Mouse (Mus musculus) liver, embryonic 13.5 days (tissue): Measurements from ENCODE around the gene Cass4. TPM values are rescaled to one million over a fixed set of nuclear protein-coding genes. Genes with fewer than 3 reads are reported as not detected.

Source experiments
- ATAC-seq: fragments of 200-750 bp; cut with Nextera tagmentation; 2 replicates; pipeline ENCODE4 v1.8.0; 2017; ENCODE audit warnings: low read depth, mild to moderate bottlenecking, moderate number of reproducible peaks, moderate library complexity
- DNase-seq: peaks from one replicate; pipeline ENCODE4 v3.0.0; 2022
- H3K27ac ChIP-seq: fragments of 300-500 bp; sonication (generic); 2 replicates; pipeline ENCODE4 v1.5.1; 2015; ENCODE audit warnings: moderate library complexity, mild to moderate bottlenecking, inconsistent platforms
- H3K27me3 ChIP-seq: fragments of 300-500 bp; sonication (generic); 2 replicates; pipeline ENCODE4 v1.6.1; 2015; ENCODE audit warnings: mild to moderate bottlenecking, inconsistent platforms
- H3K36me3 ChIP-seq: fragments of 300-500 bp; sonication (generic); 2 replicates; pipeline ENCODE4 v1.6.1; 2015; ENCODE audit warnings: mild to moderate bottlenecking, inconsistent platforms
- H3K4me1 ChIP-seq: fragments of 300-500 bp; sonication (generic); replicated peaks from 2 replicates; pipeline ENCODE4 v1.6.1; 2015; ENCODE audit warnings: inconsistent platforms
- H3K4me2 ChIP-seq: fragments of 300-500 bp; sonication (generic); 2 replicates; pipeline ENCODE4 v1.6.1; 2015; ENCODE audit warnings: inconsistent platforms, mild to moderate bottlenecking, moderate library complexity
- H3K4me3 ChIP-seq: fragments of 300-500 bp; sonication (generic); replicated peaks from 2 replicates; pipeline ENCODE4 v1.5.1; 2015; ENCODE audit warnings: mild to moderate bottlenecking, inconsistent platforms
- H3K9ac ChIP-seq: fragments of 300-500 bp; sonication (generic); 2 replicates; pipeline ENCODE4 v1.6.1; 2015; ENCODE audit warnings: mild to moderate bottlenecking, inconsistent platforms
- H3K9me3 ChIP-seq: fragments of 300-500 bp; sonication (generic); replicated peaks from 2 replicates; pipeline ENCODE4 v1.6.1; 2016; ENCODE audit warnings: inconsistent platforms
- WGBS: fragments of 180-500 bp; shearing (Covaris S2); methylation state at CpG from one replicate; pipeline ENCODE4 v1.1.7; 2015; ENCODE audit not compliant: insufficient replicate concordance; 5-methylcytosine and 5-hydroxymethylcytosine counted together
- polyA plus RNA-seq: library from polyadenylated mRNA; unstranded; fragments of >200 nt; fragmentation: Nextera tagmentation; extraction: Ambion mirVana; gene quantifications from 2 replicates; pipeline ENCODE4 v1.2.1, GENCODE M21; 2015

Cass4 gene
- polyA plus RNA-seq, 1 experiment from 2014 or later = 0.61 TPM

DNA sequence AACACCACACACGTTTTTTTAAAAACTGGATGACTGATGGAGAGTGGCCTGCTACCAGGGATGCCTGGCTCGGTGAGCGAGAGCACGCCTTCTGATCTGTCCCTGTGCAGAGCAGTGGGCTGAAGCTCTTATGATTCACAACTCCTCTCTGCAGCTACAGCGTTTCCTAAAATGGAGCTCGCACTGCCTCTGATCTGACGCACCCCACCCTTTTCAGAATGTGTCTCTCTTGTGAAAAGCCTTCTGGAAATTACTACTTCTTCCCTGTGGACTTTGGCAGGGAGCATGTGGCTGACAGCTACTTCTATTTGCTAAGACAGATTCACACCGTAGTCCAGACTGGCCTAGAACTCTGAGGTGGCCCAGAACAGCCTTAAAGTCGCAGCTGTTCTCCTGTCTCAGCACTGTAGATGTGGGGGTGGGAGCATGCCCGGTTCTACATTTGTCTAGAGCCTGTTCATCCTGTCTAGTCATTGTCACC is 1.5 kb upstream of the Cass4 start:
- H3K9ac ChIP-seq = no peak overlapping the region
- H3K4me1 ChIP-seq = peaks cover 16% of the 10 kb centered on the region
- H3K9me3 ChIP-seq = no peaks in the 10 kb centered on the region
- no peaks in the 10 kb centered on the region for H3K27me3 ChIP-seq
- ATAC-seq (no peak), DNase-seq (no peak)
- no peak overlapping the region for H3K4me2 ChIP-seq
- no peak overlapping the region for H3K4me3 ChIP-seq
- 66% methylated on average over 10 of the region's 10 CpGs for WGBS
- H3K36me3 ChIP-seq = no peaks in the 10 kb centered on the region
- no peak overlapping the region for H3K27ac ChIP-seq

DNA sequence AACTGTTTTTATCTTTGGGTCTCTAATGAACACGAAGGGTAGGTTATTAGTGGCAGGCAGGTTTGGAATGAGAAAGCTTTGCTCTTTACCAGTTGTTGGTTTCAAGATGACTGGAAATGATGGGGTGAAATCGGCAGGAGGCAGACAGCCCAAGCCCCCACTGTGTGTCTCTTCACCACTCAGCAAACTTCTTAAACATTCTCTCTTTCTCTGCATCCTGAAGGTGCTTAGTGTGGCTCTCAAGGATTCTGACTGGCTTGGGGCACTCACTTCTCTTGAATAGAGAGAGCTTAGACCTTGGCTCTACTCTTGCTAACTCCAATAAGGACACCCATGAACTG is 428 bp downstream of the Cass4 start:
- Histone ChIP-seq H3K4me3 (peak overlapping the region; percentile 47), H3K36me3 (no peaks in the 10 kb centered on the region), H3K4me1 (peaks cover 28% of the 10 kb centered on the region), H3K9ac (0 out of 2 replicates have a peak overlapping the region, but pooled peaks have one; percentile 33), H3K9me3 (no peaks in the 10 kb centered on the region), H3K27ac (no peak overlapping the region), H3K4me2 (peak overlapping the region; percentile 56), H3K27me3 (no peaks in the 10 kb centered on the region)
- 37% methylated on average over 2 of the region's 2 CpGs for WGBS
- no peak for DNase-seq
- no peak for ATAC-seq

DNA sequence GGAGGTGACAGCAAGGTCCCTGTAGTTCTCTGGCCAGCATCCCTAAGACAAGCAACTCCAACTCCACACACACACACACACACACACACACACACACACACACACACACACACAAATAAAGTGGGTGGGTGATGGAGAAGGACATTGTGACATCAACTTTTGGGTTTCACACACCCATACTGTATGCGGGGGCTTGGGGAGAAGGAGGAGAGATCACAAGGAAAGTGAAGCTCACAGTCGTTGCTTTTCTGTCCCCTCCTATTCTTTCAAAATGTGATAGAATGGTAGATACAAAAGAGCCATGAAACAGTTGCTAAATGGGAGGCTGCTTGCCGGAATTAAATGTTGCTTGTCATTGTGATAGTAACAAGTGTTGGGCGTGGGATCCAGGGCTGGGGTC is 1.1 kb downstream of the Cass4 start:
- Histone ChIP-seq H3K4me2 (no peak overlapping the region), H3K27me3 (no peaks in the 10 kb centered on the region), H3K27ac (no peak overlapping the region), H3K36me3 (no peaks in the 10 kb centered on the region), H3K9me3 (no peaks in the 10 kb centered on the region), H3K4me3 (no peak overlapping the region), H3K4me1 (peaks cover 28% of the 10 kb centered on the region), H3K9ac (no peak overlapping the region)
- no peak for ATAC-seq
- WGBS = 57% methylated on average over 4 of the region's 4 CpGs
- no peak for DNase-seq

DNA sequence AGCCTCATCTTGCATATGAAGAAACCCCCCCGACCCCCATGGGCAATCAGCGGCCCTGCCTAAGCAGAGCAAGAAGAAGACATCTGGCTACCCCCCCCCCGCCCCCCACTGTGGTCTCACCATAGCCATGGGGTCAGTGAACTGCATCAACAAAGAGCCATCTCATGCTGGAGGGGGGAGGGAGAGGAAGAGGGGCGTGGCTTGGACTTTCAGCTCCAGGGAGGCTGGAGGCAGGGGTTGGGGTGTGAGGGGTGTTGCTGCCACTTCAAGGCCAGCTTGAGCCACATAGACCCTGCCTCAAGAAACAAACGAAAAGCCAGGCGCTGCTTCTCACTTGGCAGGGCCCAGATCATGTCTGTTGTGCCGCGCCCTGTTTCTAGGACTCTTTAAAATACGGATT is 2.4 kb downstream of the Cass4 start:
- no peak overlapping the region for H3K4me3 ChIP-seq
- ATAC-seq (no peak; the same call in 1 of the 2 replicates), DNase-seq (no peak)
- WGBS = 57% methylated on average over 9 of the region's 9 CpGs
- H3K36me3 ChIP-seq = no peaks in the 10 kb centered on the region
- H3K4me2 ChIP-seq = no peak overlapping the region
- no peaks in the 10 kb centered on the region for H3K27me3 ChIP-seq
- H3K4me1 ChIP-seq = peaks cover 28% of the 10 kb centered on the region
- no peak overlapping the region for H3K27ac ChIP-seq
- H3K9me3 ChIP-seq = no peaks in the 10 kb centered on the region
- H3K9ac ChIP-seq = no peak overlapping the region

DNA sequence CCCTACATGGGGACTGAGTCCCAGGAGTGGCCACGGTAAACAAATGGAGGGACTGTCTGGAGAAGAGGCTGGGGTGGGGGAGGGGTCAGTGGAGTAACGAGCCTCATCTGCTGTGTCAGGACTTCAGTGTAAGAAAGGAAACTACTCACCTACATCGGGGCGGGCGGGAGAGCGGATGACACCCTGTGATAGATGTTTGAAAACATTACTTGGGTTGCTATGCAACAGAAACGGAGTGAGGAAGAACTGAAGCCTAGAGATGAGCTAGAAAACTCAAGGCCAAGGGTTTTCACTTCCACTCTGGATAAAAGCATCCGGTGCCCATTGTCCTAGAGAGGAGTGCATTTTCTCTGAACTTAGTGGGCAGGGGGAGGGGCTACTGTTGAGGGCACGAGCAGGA is 6.3 kb downstream of the Cass4 start:
- H3K4me3 ChIP-seq = no peak overlapping the region
- no peak overlapping the region for H3K4me2 ChIP-seq
- H3K27ac ChIP-seq = no peak overlapping the region
- H3K9ac ChIP-seq = no peak overlapping the region
- no peaks in the 10 kb centered on the region for H3K36me3 ChIP-seq
- H3K9me3 ChIP-seq = no peaks in the 10 kb centered on the region
- peaks cover 22% of the 10 kb centered on the region for H3K4me1 ChIP-seq
- WGBS = 32% methylated on average over 9 of the region's 9 CpGs
- ATAC-seq = peak; percentile 43; the same call in 1 of the 2 replicates
- DNase-seq = no peak
- H3K27me3 ChIP-seq = no peaks in the 10 kb centered on the region

DNA sequence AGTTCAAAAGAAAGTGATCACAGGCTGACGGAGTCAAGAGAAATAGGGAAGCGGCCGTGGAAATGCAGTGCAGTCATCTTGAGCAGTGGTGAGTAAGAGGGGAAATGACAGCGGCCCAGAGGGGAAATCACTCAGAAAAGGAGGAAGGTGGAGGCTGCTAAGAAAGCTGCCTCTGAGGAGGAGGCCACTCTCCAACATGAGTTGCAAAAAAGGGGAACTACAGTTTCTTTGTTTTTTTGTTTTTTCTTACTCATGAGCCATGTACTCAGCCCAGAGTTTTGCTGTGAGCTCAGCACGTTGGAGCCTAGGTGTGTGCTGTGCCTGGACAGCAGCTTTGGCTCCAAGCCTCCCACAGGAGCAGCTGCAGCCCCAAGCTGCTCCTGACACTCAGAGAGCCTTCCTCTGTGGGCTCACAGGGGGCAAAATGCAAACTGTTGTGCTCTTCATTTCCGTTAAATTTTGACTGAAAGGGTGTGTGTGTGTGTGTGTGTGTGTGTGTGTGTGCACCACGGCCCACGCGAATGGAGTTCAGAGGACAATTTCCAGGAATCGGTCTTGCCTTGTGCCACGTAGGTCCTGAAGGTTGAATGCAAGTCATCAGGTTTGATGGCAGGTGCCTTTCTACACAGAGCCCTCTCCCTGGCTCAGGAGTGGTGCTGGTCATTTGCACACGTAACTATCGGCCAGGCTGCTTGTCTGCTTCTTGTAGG is 7.7 kb downstream of the Cass4 start:
- H3K4me1 ChIP-seq = peaks cover 19% of the 10 kb centered on the region
- H3K4me2 ChIP-seq = no peak overlapping the region
- H3K9me3 ChIP-seq = no peaks in the 10 kb centered on the region
- H3K9ac ChIP-seq = no peak overlapping the region
- WGBS = 29% methylated on average over 13 of the region's 13 CpGs
- ATAC-seq = peak; percentile 37
- peak overlapping the region; percentile 67 for H3K27ac ChIP-seq
- no peaks in the 10 kb centered on the region for H3K36me3 ChIP-seq
- no peak for DNase-seq
- no peaks in the 10 kb centered on the region for H3K27me3 ChIP-seq
- H3K4me3 ChIP-seq = no peak overlapping the region

DNA sequence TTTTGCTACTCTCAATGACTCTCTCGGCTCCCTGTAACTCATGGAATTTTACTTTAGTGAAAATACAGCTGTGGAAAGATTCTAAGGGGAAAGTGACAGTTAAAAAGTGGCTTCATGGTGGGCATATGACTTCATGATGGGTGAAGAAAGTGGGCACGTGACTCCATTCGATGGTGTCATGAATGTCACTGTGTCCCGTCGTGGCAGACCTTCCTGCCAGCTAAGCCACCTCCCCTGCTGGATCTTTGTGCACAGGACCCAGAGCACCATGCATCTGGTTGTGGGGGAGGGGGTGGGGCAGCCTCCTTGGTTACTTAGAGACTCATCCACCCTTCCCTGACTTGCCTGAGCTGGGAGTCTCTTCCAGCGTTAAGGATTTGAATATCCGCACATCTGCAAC is 10.6 kb downstream of the Cass4 start:
- Histone ChIP-seq H3K27me3 (no peaks in the 10 kb centered on the region), H3K9me3 (no peaks in the 10 kb centered on the region), H3K9ac (no peak overlapping the region), H3K4me1 (peaks cover 10% of the 10 kb centered on the region; the same call in 1 of the 2 replicates), H3K27ac (no peak overlapping the region), H3K4me3 (no peak overlapping the region), H3K4me2 (no peak overlapping the region), H3K36me3 (no peaks in the 10 kb centered on the region)
- WGBS = 50% methylated on average over 7 of the region's 7 CpGs
- DNase-seq (no peak), ATAC-seq (no peak)

DNA sequence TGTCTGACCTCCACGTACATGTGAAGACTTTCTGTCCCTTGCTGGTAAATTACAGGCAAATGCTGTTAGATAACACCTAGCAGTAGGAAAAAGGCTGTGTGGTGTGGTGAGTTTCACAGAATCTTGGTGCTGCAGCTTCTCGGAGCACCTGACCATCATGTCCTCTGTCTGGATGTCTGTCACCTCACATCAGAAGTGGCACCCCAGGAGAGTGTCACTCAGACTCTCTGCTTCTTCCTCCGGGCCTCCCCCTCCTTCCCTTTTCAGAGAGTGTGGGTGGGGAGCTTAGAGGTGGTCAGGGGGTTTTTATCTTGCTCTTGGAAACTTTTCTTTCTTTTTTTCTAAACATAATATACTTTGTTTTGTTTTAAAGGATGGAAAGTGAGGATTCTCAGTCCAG is 11.4 kb downstream of the Cass4 start:
- H3K9ac ChIP-seq = no peak overlapping the region
- ATAC-seq = no peak
- 33% methylated on average over 3 of the region's 3 CpGs for WGBS
- H3K4me2 ChIP-seq = no peak overlapping the region
- no peaks in the 10 kb centered on the region for H3K9me3 ChIP-seq
- H3K36me3 ChIP-seq = no peaks in the 10 kb centered on the region
- peaks cover 10% of the 10 kb centered on the region; the same call in 1 of the 2 replicates for H3K4me1 ChIP-seq
- no peak overlapping the region for H3K27ac ChIP-seq
- H3K4me3 ChIP-seq = no peak overlapping the region
- DNase-seq = no peak
- no peaks in the 10 kb centered on the region for H3K27me3 ChIP-seq

DNA sequence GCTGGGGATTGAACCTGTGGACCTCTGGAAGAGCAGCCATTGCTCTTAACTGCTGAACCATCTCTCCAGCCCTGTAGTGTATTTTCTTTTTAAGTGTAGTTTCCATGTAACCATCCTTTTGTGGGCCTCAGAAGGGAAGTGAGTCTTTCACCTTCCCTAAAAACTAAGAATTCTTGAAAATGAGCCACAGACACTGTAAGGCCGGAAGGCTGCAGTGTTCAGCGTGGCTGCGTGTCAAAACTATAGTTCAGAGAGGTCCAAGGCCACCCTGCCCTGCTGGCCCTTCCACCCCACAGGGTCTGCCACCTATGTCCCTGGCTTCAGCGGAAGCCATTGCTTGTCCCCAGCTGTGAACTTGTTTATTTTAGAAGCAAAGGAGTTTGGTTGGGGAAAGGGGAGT is 12.6 kb downstream of the Cass4 start:
- H3K36me3 ChIP-seq = no peaks in the 10 kb centered on the region
- DNase-seq = no peak
- 45% methylated on average over 4 of the region's 4 CpGs for WGBS

DNA sequence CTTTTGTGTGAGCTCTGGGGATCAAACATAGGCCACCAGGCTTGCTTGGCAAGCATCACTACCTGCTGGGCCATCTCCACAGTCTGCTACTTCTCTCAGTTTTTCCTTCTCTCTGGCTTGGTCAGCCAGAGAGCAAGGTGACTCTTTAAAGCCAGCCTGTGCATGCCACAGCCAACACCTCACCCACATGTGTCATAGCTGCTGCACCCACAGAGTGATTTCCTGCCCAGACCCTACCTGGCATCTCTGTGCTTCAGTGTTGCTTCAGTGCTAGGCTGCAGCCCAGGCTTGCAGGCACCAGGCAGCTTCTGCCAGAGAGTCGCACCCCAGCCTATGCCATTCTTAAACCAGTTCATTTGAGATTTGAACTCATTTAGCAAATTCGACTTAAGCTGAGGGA is 13.9 kb downstream of the Cass4 start:
- H3K9ac ChIP-seq = no peak overlapping the region
- H3K36me3 ChIP-seq = no peaks in the 10 kb centered on the region
- H3K9me3 ChIP-seq = no peaks in the 10 kb centered on the region
- H3K4me2 ChIP-seq = no peak overlapping the region
- 59% methylated on average over 2 of the region's 2 CpGs for WGBS
- no peak overlapping the region for H3K27ac ChIP-seq
- H3K4me3 ChIP-seq = no peak overlapping the region
- peaks cover 10% of the 10 kb centered on the region; the same call in 1 of the 2 replicates for H3K4me1 ChIP-seq
- no peaks in the 10 kb centered on the region for H3K27me3 ChIP-seq
- ATAC-seq (no peak), DNase-seq (no peak)

More for the DNA sequence above, 12.6 kb downstream of the Cass4 start:
- Histone ChIP-seq H3K27ac (no peak overlapping the region), H3K9me3 (no peaks in the 10 kb centered on the region), H3K4me3 (no peak overlapping the region), H3K9ac (no peak overlapping the region), H3K4me2 (no peak overlapping the region), H3K27me3 (no peaks in the 10 kb centered on the region), H3K4me1 (peaks cover 10% of the 10 kb centered on the region; the same call in 1 of the 2 replicates)
- ATAC-seq = no peak

DNA sequence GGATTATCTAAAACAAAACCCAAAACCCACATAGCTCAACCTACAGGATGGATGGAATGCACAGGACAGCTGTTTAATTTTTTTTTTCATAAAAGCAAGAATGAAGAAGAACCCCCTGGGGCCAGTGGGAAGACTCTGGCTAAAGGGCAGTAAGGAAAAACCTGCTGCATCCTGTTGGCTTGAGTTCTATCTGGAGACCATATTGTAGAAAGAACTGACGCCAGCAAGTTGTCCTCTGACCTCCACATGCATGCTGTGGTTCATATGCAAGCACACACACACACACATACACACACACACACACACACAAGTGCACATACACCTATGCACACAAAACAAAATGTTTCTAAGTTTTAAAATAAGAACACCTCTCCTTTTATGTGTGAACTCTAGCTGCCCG is 17.1 kb downstream of the Cass4 start:
- Histone ChIP-seq H3K9me3 (no peaks in the 10 kb centered on the region), H3K4me3 (no peak overlapping the region), H3K27me3 (no peaks in the 10 kb centered on the region), H3K4me1 (peaks cover 26% of the 10 kb centered on the region), H3K4me2 (no peak overlapping the region), H3K36me3 (no peaks in the 10 kb centered on the region), H3K9ac (no peak overlapping the region), H3K27ac (no peak overlapping the region; the same call in 1 of the 2 replicates)
- ATAC-seq (no peak), DNase-seq (no peak)
- WGBS = 57% methylated on average over 2 of the region's 2 CpGs

DNA sequence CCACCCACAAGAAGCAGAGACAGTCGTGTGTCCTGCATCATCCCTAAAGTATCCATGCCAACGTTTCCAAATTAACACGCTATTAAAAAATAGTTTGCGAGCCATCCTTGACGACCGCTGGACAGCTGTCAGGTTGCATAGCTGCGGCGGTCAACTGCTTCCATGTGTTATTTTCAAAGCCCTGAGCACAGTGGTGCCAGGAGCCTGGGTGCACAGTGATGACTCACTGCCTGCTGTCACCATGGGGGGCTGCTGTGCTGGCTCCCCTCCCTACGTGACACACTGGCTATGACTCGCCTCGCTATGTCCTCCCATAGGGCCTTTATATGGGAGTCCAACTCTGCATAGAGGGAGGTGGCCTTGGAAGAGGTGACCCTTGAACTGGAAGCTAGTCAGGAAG is 17.5 kb downstream of the Cass4 start:
- Histone ChIP-seq H3K9me3 (no peaks in the 10 kb centered on the region), H3K4me2 (no peak overlapping the region), H3K9ac (no peak overlapping the region), H3K27me3 (no peaks in the 10 kb centered on the region), H3K36me3 (no peaks in the 10 kb centered on the region), H3K4me1 (peaks cover 25% of the 10 kb centered on the region), H3K4me3 (no peak overlapping the region), H3K27ac (no peak overlapping the region; the same call in 1 of the 2 replicates)
- WGBS = 71% methylated on average over 11 of the region's 11 CpGs
- DNase-seq (no peak), ATAC-seq (0 out of 2 replicates have a peak, but pooled peaks have one; percentile 15)
